Mouse (Mus musculus) heart, postnatal 14 days (tissue): ENCODE data around the gene Sgcd. TPM values are rescaled to one million over a fixed set of nuclear protein-coding genes. Genes with fewer than 3 reads are reported as not detected.
"Not testable (repeated sequence)": the region's sequence is repeated elsewhere in the genome, so short reads cannot be mapped to it uniquely, and the experiment has no call there.

Experiments
- DNase-seq, 2 experiments: peaks; one replicate each; pipeline ENCODE4 v3.0.0; 2021 to 2022
- intact Hi-C: fragments of 180-260 bp; cut with DNase I; formaldehyde crosslinking; loops from one replicate; pipeline ENCODE4 v1.15.1; 2025
- total RNA-seq, 2 experiments: library from RNA; stranded (reverse); gene quantifications; 2 replicates each; pipeline ENCODE4 v1.2.3; 2021

Gene Sgcd
- total RNA-seq, 2 experiments from 2014 or later, result 55.8 to 57.5 TPM

GRCm38 (mm10) chr11:47777916-47778226, 210.9 kb downstream of the Sgcd start:
- no peak for DNase-seq
- intact Hi-C loops, result no loop called here

- DNase-seq, result no peak
- intact Hi-C loops, result no loop called here
Observed at GRCm38 (mm10) chr11:47777226-47777915, 211.4 kb downstream of the Sgcd start.

DNA sequence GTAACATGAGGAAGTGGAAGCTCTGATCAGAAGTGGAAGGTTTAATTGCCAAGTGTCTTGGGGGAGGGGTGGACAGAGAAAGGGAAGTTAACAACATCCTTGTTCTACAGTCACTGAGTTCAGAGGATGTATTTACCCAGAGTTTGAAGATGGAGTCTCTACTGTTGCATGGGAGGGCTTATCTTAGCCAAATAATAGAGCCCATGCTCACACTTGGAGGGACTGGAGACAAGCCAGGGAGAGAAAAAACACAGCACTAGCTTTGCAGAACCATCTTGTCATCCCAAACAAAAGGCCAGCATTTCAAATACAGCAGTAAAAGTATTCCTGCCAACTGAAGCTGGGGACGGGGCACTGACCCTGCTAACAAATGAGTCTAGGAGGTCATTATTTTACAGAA, 212.8 kb downstream of the Sgcd start:
- intact Hi-C loops, result no loop called here

GRCm38 (mm10) chr11:47765859-47766258, 222.9 kb downstream of the Sgcd start:
- no peak for DNase-seq
- intact Hi-C loops, result no loop called here

More for the DNA sequence above, 212.8 kb downstream of the Sgcd start:
- no peak for DNase-seq

DNA sequence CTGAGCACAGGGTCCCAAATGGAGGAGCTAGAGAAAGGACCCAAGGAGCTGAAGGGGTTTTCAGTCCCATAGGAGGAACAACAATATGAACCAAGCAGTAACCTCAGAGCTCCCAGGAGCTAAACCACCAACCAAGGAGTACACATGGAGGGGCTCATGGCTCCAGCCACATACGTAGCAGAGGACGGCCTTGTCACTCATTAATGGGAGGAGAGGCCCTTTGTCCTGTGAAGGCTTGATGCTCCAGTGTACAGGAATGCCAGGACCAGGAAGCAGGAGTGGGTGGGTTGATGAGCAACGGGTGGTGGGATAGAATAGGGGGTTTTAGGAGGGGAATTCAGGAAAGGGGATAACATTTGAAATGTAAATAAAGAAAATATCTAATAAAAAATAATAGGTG, 225.2 kb downstream of the Sgcd start:
- DNase-seq, intact Hi-C loops: not testable (repeated sequence)

GRCm38 (mm10) chr11:47759015-47759414, 229.8 kb downstream of the Sgcd start:
- no peak for DNase-seq
- intact Hi-C loops, result no loop called here

GRCm38 (mm10) chr11:47742806-47743205, 246.0 kb downstream of the Sgcd start:
- no peak for DNase-seq
- intact Hi-C loops, result no loop called here

- intact Hi-C loops, result no loop called here
- DNase-seq, result peak; percentile 31 to 42
Observed at GRCm38 (mm10) chr11:47704930-47705787, 283.6 kb downstream of the Sgcd start.

DNA sequence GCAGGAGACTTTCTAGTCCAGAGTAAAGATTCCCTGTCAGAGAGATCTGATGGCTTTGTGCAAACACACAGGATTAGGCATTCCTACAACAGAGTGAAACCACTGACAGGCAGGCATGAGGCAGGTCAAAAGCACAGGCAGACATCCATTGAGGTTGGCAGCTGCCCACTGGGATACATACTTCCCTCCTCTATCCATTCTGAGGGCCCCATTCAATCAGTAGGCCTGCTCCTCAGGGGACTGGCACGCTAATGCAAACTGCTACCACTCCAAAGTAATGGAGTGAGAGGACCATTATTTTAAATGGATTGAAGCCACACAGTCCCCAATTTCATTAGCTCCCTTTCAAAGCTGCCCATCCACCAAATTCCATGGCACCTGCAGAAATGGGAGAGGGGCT, 293.2 kb downstream of the Sgcd start:
- intact Hi-C loops, result no loop called here
- no peak for DNase-seq

DNA sequence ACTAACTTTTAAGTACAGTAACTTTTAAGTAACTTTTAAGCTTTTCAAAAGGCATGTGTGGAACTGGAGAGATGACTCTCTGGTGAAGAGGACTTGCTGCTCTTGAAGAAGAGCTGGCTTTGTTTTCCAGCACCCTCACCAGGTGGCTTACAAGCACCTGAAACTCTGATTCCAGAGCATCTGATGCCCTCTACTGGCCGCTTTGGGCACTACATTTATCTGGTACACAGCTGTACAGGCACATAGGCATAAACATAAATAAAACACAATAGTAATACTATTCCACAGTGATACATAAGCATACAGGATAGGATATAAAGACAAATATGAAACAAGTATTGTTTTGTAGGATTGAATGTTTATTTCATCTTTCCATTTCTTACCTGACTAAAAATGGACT, 330.6 kb downstream of the Sgcd start:
- intact Hi-C loops, result no loop called here
- peak; percentile 16 to 35 for DNase-seq

DNA sequence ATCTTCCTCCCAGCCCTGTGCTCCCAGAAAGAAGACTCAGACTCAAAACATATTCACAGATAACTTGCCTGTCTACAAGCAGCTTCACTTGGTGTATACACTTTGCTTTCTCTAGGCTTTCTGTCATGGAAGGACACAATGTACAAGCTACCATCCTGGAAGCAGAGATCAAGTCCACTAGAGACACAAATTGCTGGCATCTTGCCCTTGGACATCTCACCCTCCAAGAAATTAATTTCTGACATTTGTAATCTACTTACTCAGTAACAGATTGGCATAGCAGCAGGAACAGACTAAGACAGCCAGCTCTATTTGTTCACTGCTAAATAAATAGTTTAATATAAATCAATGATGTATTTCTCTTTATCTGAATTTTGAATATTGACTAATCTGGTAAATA, 342.9 kb downstream of the Sgcd start:
- intact Hi-C loops, result no loop called here
- DNase-seq, result no peak

DNA sequence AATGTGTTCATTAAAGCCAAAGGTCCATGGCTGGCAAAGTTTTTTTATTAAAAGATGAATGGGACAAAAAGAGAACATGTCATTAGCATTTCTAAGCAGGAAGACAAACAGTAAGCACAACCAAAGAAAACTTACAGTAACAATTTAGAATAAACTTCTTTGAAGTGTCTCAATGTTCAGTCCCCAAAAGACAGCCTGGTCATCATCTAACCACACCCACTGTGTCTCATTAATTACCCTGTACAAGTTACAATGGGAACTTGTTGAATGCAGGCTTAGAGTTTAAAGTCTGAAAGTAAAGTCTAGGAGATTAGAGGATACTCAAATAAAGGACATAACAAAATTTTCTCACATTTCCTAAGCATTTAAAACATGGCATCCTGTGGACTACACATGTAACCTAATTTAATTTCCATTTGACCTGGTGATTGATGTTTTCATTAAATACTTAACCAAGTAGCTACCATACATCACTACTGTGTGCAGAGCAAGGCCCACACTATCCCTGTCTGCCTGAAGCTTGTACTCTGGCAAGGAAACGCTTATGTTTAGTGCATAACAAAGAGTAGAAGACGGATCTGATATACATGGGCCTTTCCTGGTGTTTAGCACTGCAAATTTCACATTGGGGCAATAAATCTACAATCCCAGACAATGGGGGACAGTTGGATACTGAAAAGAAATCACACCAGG, 347.1 kb downstream of the Sgcd start:
- intact Hi-C loops, result no loop called here
- DNase-seq, result no peak

GRCm38 (mm10) chr11:47640556-47640955, 348.2 kb downstream of the Sgcd start:
- no peak for DNase-seq
- intact Hi-C loops, result no loop called here

- intact Hi-C loops, result no loop called here
- DNase-seq, result no peak
Observed at GRCm38 (mm10) chr11:47630186-47630585, 358.6 kb downstream of the Sgcd start.

GRCm38 (mm10) chr11:47609892-47610291, 378.9 kb downstream of the Sgcd start:
- intact Hi-C loops, result no loop called here
- no peak for DNase-seq

- intact Hi-C loops, result no loop called here
- DNase-seq, result no peak
Observed at GRCm38 (mm10) chr11:47574635-47575034, 414.1 kb downstream of the Sgcd start.

- intact Hi-C loops, result no loop called here
- no peak for DNase-seq
Observed at GRCm38 (mm10) chr11:47568488-47568887, 420.3 kb downstream of the Sgcd start.

- no peak for DNase-seq
- intact Hi-C loops, result no loop called here
Observed at GRCm38 (mm10) chr11:47566156-47566555, 422.6 kb downstream of the Sgcd start.

DNA sequence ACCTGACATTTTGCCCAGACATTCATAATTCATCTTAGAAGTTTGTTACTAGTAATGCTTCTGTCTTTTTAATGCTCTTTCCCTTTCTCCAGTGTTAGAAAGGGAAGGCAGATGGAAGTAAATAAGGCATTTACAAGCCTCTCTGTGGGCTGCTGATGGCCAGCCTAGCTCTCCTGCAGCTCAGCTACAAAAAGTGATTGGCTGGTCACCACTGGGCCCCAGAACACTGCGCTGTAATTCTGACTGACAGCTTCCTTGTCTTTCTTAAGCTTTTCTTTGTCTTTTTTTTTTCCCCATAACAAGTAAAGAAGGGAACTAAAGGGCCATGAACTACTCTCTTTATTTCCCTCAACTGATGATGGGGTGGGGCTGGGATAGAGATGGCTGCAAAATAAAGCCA, 463.9 kb downstream of the Sgcd start:
- intact Hi-C loops, result no loop called here
- DNase-seq, result no peak

DNA sequence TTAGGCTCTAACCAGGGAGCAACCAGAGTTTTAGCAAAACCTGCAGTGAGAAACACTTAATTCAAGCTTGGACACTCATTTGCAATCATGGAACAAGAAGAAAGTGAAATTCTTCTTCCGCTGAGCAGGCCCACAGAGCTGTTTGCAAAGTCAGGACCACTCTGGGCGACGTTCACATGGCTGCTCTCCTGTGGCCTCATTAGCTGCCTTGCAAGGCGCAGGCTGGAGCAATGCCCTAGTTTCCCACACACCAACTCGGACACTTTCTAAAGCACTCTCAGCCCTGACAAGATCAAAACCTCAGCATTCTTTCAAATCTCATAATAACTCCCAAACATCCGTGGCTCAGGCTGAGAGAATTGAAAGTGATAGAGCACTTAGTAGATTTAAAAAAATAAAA, 480.7 kb downstream of the Sgcd start:
- intact Hi-C loops, result no loop called here
- DNase-seq, result no peak

DNA sequence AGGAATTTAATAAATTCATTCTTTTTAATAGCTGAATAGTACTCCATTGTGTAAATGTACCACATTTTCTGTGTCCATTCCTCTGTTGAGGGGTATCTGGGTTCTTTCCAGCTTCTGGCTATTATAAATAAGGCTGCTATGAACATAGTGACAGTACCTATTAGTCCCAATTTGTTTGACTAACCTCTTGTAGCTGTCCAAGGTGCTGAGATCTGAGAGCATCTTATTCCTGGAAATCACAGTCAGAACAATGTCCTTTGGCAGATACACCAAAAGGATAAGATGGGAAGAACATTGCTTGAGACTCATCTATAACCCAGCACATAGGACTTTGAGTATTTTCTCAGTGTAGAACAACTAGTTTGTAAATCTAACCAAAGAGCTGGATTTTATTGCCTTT, 485.5 kb downstream of the Sgcd start:
- intact Hi-C loops, DNase-seq: not testable (repeated sequence)
